Mouse (Mus musculus) left cerebral cortex, adult 11 months (tissue): ENCODE data around the gene Rpf1.
A peak's percentile ranks its signal among the peaks of the same experiment; 100 is the strongest.

ENCODE experiments used
- DNase-seq: peaks from one replicate; pipeline ENCODE4 v3.0.0; 2022; ENCODE audit warnings: low spot score

Gene Rpf1

GRCm38 (mm10) chr3:146520798-146521651, at the start of gene Rpf1:
TSS of gene Rpf1 (minus strand) at chr3:146521429.
- DNase-seq, result peak; percentile 87

- DNase-seq, result no peak
These were observed 49.7 kb upstream of the Rpf1 start for GRCm38 (mm10) chr3:146570939-146571338.

- no peak for DNase-seq
These were observed 49.0 kb upstream of the Rpf1 start, which contains the start of gene Uox for GRCm38 (mm10) chr3:146570148-146570782. TSS of gene Uox (plus strand) at chr3:146570426.

- DNase-seq, result no peak
These were observed 48.4 kb upstream of the Rpf1 start for GRCm38 (mm10) chr3:146569594-146569993.

- DNase-seq, result no peak
These were observed 46.8 kb upstream of the Rpf1 start for GRCm38 (mm10) chr3:146567884-146568530.

- DNase-seq, result no peak
These were observed 46.1 kb upstream of the Rpf1 start for GRCm38 (mm10) chr3:146567366-146567765.

GRCm38 (mm10) chr3:146565065-146565411, 43.8 kb upstream of the Rpf1 start:
- DNase-seq, result no peak

GRCm38 (mm10) chr3:146564268-146565064, 43.2 kb upstream of the Rpf1 start:
- DNase-seq, result peak; percentile 68

GRCm38 (mm10) chr3:146562936-146563335, 41.7 kb upstream of the Rpf1 start:
- DNase-seq, result no peak

- DNase-seq, result no peak
These were observed 36.3 kb upstream of the Rpf1 start for GRCm38 (mm10) chr3:146557507-146557906.

- no peak for DNase-seq
These were observed 35.3 kb upstream of the Rpf1 start for GRCm38 (mm10) chr3:146556567-146556966.

- DNase-seq, result no peak
These were observed 33.6 kb upstream of the Rpf1 start for GRCm38 (mm10) chr3:146554816-146555215.

GRCm38 (mm10) chr3:146543632-146544031, 22.4 kb upstream of the Rpf1 start:
- no peak for DNase-seq

- DNase-seq, result no peak
These were observed 19.5 kb upstream of the Rpf1 start for GRCm38 (mm10) chr3:146540521-146541273.

- DNase-seq, result no peak
These were observed 13.8 kb upstream of the Rpf1 start for GRCm38 (mm10) chr3:146534986-146535385.

GRCm38 (mm10) chr3:146528335-146528734, 7.1 kb upstream of the Rpf1 start:
- DNase-seq, result no peak

GRCm38 (mm10) chr3:146521652-146522020, 407 bp upstream of the Rpf1 start:
- DNase-seq, result no peak

- DNase-seq, result no peak
These were observed 917 bp downstream of the Rpf1 start for GRCm38 (mm10) chr3:146520226-146520797.

- no peak for DNase-seq
These were observed 14.5 kb downstream of the Rpf1 start for GRCm38 (mm10) chr3:146506711-146507110.

- no peak for DNase-seq
These were observed 19.6 kb downstream of the Rpf1 start for GRCm38 (mm10) chr3:146501601-146502123.

- DNase-seq, result no peak
These were observed 20.4 kb downstream of the Rpf1 start for GRCm38 (mm10) chr3:146500810-146501201.
